Mouse (Mus musculus) small intestine, adult 2 months (tissue): ENCODE results near the gene 2210011C24Rik. TPM values are rescaled to one million over a fixed set of nuclear protein-coding genes. Genes with fewer than 3 reads are reported as not detected.

ENCODE experiments used
- H3K27ac ChIP-seq: fragments of 200-500 bp; 2 replicates; pipeline ENCODE4 v1.5.1; 2012; ENCODE audit warnings: low read depth, low read length, control low read depth, inconsistent platforms; ENCODE audit not compliant: insufficient read depth
- H3K27me3 ChIP-seq: fragments of 200-500 bp; 2 replicates; pipeline ENCODE4 v1.6.1; 2012; ENCODE audit warnings: mild to moderate bottlenecking, moderate library complexity, low read length, inconsistent platforms; ENCODE audit not compliant: control insufficient read depth, insufficient read depth
- H3K36me3 ChIP-seq: fragments of 200-500 bp; 2 replicates; pipeline ENCODE4 v1.6.1; 2012; ENCODE audit warnings: mild to moderate bottlenecking, low read length, control low read depth, inconsistent platforms; ENCODE audit not compliant: control insufficient read depth, insufficient read depth
- H3K4me1 ChIP-seq: fragments of 200-500 bp; 2 replicates; pipeline ENCODE4 v1.6.1; 2012; ENCODE audit warnings: low read length, inconsistent platforms, mixed read lengths; ENCODE audit not compliant: control insufficient read depth, insufficient read depth, insufficient read length
- H3K4me3 ChIP-seq: fragments of 200-500 bp; 2 replicates; pipeline ENCODE4 v1.5.1; 2012; ENCODE audit warnings: low read depth, mild to moderate bottlenecking, control low read depth, inconsistent platforms, low read length, moderate library complexity
- CTCF ChIP-seq: fragments of 200-500 bp; IDR thresholded peaks from 2 replicates; pipeline ENCODE4 v1.5.1; 2012; ENCODE audit warnings: low read depth, mild to moderate bottlenecking, control low read depth, inconsistent platforms, low read length, moderate library complexity, mixed read lengths; ENCODE audit not compliant: insufficient replicate concordance, insufficient read length; ENCODE audit errors: extremely low read depth
- POLR2A ChIP-seq: fragments of 200-500 bp; IDR thresholded peaks from 2 replicates; pipeline ENCODE4 v1.6.1; 2012; ENCODE audit warnings: low read depth, mild to moderate bottlenecking, control low read depth, inconsistent platforms, low read length, moderate library complexity
- WGBS: fragments of 180-500 bp; shearing (Covaris S2); methylation state at CpG from one replicate; pipeline ENCODE4 v1.1.7; 2018; 5-methylcytosine and 5-hydroxymethylcytosine counted together
- polyA plus RNA-seq: library from polyadenylated mRNA; depleted of rRNA; stranded (reverse); fragments of >200 nt; gene quantifications from 2 replicates; pipeline ENCODE4 v1.2.3, GENCODE M21; 2012

2210011C24Rik gene
- polyA plus RNA-seq, 1 experiment = 13.5 TPM

DNA sequence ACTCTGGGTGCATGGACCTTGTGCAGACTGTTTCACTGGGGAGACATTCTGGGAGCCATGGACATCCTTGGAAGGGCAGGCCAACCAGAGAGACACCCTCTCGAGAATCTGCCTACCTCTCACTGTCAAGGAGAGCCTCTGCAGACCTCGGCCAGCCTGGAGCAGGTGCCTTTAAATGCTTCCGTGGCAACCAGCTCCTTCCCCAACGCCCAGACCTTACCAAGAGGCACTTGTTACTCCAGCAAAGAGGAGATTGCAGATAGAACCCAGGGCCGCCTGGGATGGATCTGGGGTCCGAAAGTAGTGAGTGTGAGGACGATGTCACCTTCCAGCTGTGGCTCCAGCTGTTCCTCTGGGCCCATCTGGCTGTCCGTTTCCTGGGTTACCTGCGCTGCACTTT, 33.8 kb downstream of the 2210011C24Rik start:
- TF ChIP-seq CTCF (no peak), POLR2A (no peak)
- H3K27me3 ChIP-seq = no peaks in the 10 kb centered on the region
- peaks cover 13% of the 10 kb centered on the region for H3K36me3 ChIP-seq
- 81% methylated on average over 9 of the region's 9 CpGs for WGBS
- H3K27ac ChIP-seq = no peak overlapping the region
- no peak overlapping the region for H3K4me3 ChIP-seq
- peaks cover 12% of the 10 kb centered on the region; the same call in 1 of the 2 replicates for H3K4me1 ChIP-seq

- 46% methylated on average over 6 of the region's 6 CpGs for WGBS
- Histone ChIP-seq H3K36me3 (peaks cover 13% of the 10 kb centered on the region), H3K4me3 (no peak overlapping the region), H3K27me3 (no peaks in the 10 kb centered on the region), H3K4me1 (peaks cover 12% of the 10 kb centered on the region; the same call in 1 of the 2 replicates), H3K27ac (no peak overlapping the region)
- TF ChIP-seq CTCF = no peak
- no peak for TF ChIP-seq POLR2A
Observed at GRCm38 (mm10) chr8:83977646-83978045, 34.3 kb downstream of the 2210011C24Rik start.

DNA sequence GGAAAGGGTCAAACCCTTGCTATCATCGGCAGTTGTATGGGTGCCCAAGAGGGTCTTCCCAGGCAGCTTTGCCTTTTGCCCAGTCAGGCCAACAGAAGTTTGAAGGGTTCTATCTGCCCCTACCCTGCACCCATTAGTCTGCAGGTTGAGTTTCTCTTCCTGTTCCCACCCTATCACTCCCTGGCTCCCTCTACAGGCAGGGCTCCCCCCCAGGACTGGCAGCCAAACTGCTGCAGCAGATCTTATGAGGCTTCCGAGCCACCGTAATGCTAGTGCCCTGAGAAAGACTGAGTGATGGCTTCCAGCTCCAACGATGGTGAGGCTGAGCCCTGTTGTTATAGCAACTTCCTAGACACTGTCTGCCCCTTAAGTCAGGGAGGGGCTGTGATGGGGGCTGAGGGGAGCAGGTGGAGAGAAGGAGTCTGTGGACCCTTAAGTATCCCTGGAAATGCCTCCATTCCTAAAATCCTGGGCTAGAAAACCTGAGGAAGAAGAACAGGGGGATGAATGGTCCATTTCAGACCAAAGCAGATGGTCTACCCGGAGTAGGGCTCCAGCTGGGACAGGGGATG, 35.1 kb downstream of the 2210011C24Rik start:
- 90% methylated on average over 5 of the region's 5 CpGs for WGBS

DNA sequence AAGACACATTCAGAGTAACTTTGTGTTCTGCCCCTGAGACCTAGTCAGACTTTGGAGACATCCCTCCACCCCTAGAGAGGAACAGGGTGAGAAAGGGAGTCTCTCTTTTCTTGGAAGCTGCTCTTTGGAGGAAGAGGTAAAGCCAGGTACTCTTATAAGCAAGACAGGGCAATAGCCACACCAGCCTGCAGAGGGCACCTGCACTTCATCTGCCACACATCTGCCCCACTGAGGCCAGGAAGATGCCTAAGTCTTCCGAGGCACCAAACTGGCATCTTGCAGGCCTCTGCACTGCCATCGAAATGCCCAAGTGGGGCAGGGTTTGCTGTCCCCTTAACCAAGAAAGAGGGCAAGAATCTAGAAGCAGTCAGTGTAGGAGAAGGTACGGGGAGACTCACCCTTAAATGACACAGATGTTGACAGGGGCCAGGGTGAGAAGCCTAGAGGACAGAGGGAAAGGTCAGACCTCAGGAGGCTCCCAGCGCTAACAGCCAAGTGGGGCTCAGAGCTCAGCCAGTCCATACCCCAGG, 35.8 kb downstream of the 2210011C24Rik start:
- Histone ChIP-seq H3K4me1 (peaks cover 15% of the 10 kb centered on the region; the same call in 1 of the 2 replicates), H3K27ac (no peak overlapping the region), H3K36me3 (peaks cover 6% of the 10 kb centered on the region; the same call in 1 of the 2 replicates), H3K4me3 (no peak overlapping the region), H3K27me3 (no peaks in the 10 kb centered on the region)
- WGBS = 72% methylated on average over 4 of the region's 4 CpGs
- TF ChIP-seq POLR2A (no peak), CTCF (peak; percentile 45; the same call in 1 of the 2 replicates)

More for the DNA sequence above, 35.1 kb downstream of the 2210011C24Rik start:
- no peak overlapping the region for H3K27ac ChIP-seq
- TF ChIP-seq POLR2A (no peak), CTCF (no peak)
- H3K36me3 ChIP-seq = peaks cover 12% of the 10 kb centered on the region
- no peak overlapping the region for H3K4me3 ChIP-seq
- no peaks in the 10 kb centered on the region for H3K27me3 ChIP-seq
- H3K4me1 ChIP-seq = peaks cover 15% of the 10 kb centered on the region; the same call in 1 of the 2 replicates

DNA sequence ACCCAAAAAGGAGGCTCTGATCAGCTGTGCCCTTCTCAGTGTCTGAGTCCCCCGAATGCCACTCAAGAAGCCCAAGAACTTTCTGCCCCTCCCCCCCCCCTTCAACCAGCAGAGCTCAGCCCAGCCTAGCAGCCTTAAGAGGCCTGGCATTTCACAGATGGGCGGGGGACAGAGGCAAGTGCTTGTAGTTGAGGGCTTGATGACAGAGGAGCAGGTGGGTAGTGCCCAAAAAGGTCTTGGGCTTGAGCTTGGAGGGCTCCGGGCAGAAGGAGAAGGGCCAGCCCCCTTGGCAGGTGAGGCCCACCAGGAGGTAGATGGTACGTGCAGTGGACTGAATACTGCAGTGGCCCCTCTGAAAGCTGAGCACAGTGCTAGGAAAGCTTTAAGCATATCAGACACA, 37.5 kb downstream of the 2210011C24Rik start:
- Histone ChIP-seq H3K4me1 (peaks cover 15% of the 10 kb centered on the region; the same call in 1 of the 2 replicates), H3K36me3 (no peaks in the 10 kb centered on the region), H3K4me3 (no peak overlapping the region), H3K27ac (no peak overlapping the region), H3K27me3 (no peaks in the 10 kb centered on the region)
- TF ChIP-seq POLR2A = no peak
- no peak for TF ChIP-seq CTCF
- WGBS = 86% methylated on average over 4 of the region's 4 CpGs

DNA sequence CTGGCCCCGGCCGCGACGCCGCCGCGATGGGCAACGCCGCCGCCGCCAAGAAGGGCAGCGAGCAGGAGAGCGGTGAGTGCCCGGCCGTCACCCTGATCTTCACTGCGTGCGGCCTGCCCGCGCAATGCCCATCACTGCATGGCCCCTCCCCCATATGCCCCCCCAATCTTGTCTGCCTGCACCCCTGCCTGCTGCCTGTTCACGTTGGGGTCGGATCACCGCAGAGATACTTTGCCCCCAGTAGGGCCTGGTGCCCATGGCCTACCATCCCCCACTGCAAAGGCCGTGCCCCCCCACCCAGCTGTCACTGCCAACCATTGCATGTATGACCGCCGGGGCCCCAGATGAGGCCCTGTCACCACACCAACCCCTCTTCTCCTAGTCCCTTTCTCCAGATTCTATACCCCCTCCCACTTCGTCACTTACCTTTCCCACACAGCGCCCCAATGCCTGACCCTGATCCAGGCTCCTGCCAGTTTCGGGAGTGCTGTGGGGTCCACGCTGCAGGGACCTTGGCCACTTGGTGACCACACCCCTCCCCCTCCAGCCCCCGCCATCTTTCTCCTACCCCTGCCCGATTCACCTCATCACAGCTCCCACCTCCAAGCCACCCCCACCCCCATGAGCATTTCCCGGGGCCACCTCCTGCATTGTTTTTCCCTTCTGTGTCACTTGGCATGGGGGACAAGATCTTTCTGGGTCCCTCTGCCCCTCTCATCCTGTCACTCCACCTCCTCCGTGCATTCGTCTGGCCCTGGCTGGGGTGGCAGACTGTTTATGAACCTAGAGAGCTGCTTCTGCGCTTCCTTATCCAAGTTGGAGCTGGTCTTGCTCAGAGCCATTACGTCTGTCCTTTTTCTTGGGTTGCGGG, 38.6 kb downstream of the 2210011C24Rik start:
- TF ChIP-seq POLR2A = no peak
- no peak for TF ChIP-seq CTCF
- Histone ChIP-seq H3K36me3 (no peaks in the 10 kb centered on the region), H3K27me3 (no peaks in the 10 kb centered on the region), H3K4me3 (peak overlapping the region; percentile 95), H3K27ac (no peak overlapping the region), H3K4me1 (peaks cover 15% of the 10 kb centered on the region; the same call in 1 of the 2 replicates)
- 8% methylated on average over 37 of the region's 37 CpGs for WGBS
